Mouse (Mus musculus) G1E (cell line): ENCODE results near the gene Col6a2.

Source experiments
- CTCF ChIP-seq: IDR thresholded peaks from 2 replicates; pipeline ENCODE4 v1.5.1; 2012; ENCODE audit warnings: low read depth, low read length, inconsistent platforms, mixed read lengths
- TAL1 ChIP-seq: conservative IDR thresholded peaks from 2 replicates; pipeline ENCODE4 v1.6.1; 2012; ENCODE audit warnings: low read depth, low read length, inconsistent platforms, mixed read lengths

GRCm38 (mm10) chr10:76643446-76643845 is 20.0 kb upstream of the Col6a2 start:
- TF ChIP-seq CTCF: no peak
- TF ChIP-seq TAL1: no peak
